Mouse (Mus musculus) CH12F3 (cell line): ENCODE data around the gene Smim8.

Source experiments
- in situ Hi-C: fragments of 300-500 bp; cut with MboI; formaldehyde crosslinking; loops from 2 replicates; pipeline ENCODE4 v1.14.3; 2020; ENCODE audit warnings: low sequenced_read_pairs

The Smim8 gene

GRCm38 (mm10) chr4:34720127-34720895 is 57.9 kb downstream of the Smim8 start:
- in situ Hi-C loops, result no loop called here

GRCm38 (mm10) chr4:34719421-34719820 is 58.8 kb downstream of the Smim8 start:
- in situ Hi-C loops, result no loop called here
